Mouse (Mus musculus): Measurements from ENCODE around the gene Dirc2. TPM values are rescaled to one million over a fixed set of nuclear protein-coding genes. Genes with fewer than 3 reads are reported as not detected.

Dirc2 gene
- polyA plus RNA-seq, 1 experiment = 35.1 TPM

DNA sequence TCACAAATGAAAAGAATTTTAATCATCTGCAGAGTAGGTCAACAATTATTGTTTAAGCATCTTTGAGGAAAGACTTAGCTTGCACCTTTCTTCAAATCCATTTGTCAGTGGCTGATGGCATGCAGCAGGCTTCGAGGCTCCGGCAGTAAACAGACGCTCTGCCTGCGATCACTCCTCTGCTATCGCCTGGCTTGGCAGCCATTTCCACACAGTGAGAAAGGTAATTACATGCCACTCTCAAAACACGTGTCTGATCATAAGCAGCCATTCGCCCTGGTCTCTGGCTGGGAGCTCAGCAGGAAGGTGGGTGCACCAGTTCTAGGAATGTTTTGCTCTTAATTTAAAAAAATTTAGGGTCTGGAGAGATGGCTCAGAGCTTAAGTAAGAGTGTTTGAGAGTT lies 58.2 kb downstream of the Dirc2 start:
- H3K27ac ChIP-seq (ENCODE audit: insufficient read depth, low read depth, low read length) = no peak overlapping the region
- no peak for DNase-seq

DNA sequence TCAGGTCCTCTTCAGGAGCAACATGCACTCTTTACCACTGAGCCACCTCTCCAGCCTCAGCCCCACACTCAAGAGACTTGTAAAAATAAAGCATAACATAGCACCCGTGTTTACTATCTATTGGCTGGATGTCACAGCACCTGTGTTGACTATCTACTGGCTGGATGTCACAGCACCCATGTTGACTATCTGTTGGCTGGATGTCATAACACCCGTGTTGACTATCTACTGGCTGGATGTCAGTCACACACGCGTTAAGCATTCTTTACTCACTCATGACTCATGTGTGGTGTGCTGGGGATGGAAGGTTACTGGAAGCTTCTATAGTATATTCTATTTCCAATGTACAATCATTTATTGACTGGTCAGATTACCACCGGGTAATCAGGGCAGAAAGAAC lies 62.2 kb downstream of the Dirc2 start:
- DNase-seq = no peak
- no peaks in the 10 kb centered on the region for H3K4me1 ChIP-seq (ENCODE audit: control insufficient read depth, insufficient read depth, low read length)
- TF ChIP-seq CTCF (conservative IDR thresholded peaks at IDR 0.05; ENCODE audit: insufficient read depth, insufficient read length, low read depth, low read length) (no peak), POLR2A (IDR thresholded peaks at IDR 0.05; ENCODE audit: low read depth, low read length) (no peak)
- no peak overlapping the region for H3K4me3 ChIP-seq (ENCODE audit: insufficient read depth, low read depth, low read length)
- WGBS = 92% methylated on average over 5 of the region's 5 CpGs
- no peaks in the 10 kb centered on the region; the same call in none of the 2 replicates for H3K36me3 ChIP-seq (ENCODE audit: control insufficient read depth, insufficient read depth, low read length)
- H3K27ac ChIP-seq (ENCODE audit: insufficient read depth, low read depth, low read length) = no peak overlapping the region
- no peaks in the 10 kb centered on the region for H3K27me3 ChIP-seq (replicated peaks; ENCODE audit: control insufficient read depth, insufficient read depth, low read length)

More for the DNA sequence above, 58.2 kb downstream of the Dirc2 start:
- Histone ChIP-seq H3K4me1 (ENCODE audit: control insufficient read depth, insufficient read depth, low read length) (no peaks in the 10 kb centered on the region), H3K36me3 (ENCODE audit: control insufficient read depth, insufficient read depth, low read length) (no peaks in the 10 kb centered on the region; the same call in none of the 2 replicates), H3K27me3 (replicated peaks; ENCODE audit: control insufficient read depth, insufficient read depth, low read length) (no peaks in the 10 kb centered on the region), H3K4me3 (ENCODE audit: insufficient read depth, low read depth, low read length) (no peak overlapping the region)
- WGBS = 80% methylated on average over 7 of the region's 7 CpGs
- no peak for TF ChIP-seq POLR2A (IDR thresholded peaks at IDR 0.05; ENCODE audit: low read depth, low read length)

- no peaks in the 10 kb centered on the region; the same call in none of the 2 replicates for H3K36me3 ChIP-seq (ENCODE audit: control insufficient read depth, insufficient read depth, low read length)
- no peaks in the 10 kb centered on the region for H3K27me3 ChIP-seq (replicated peaks; ENCODE audit: control insufficient read depth, insufficient read depth, low read length)
- 80% methylated on average over 14 of the region's 14 CpGs for WGBS
- TF ChIP-seq CTCF (conservative IDR thresholded peaks at IDR 0.05; ENCODE audit: insufficient read depth, insufficient read length, low read depth, low read length) = no peak
- no peak for TF ChIP-seq POLR2A (IDR thresholded peaks at IDR 0.05; ENCODE audit: low read depth, low read length)
- DNase-seq = no peak
- H3K27ac ChIP-seq (ENCODE audit: insufficient read depth, low read depth, low read length) = no peak overlapping the region
- H3K4me1 ChIP-seq (ENCODE audit: control insufficient read depth, insufficient read depth, low read length) = no peaks in the 10 kb centered on the region
- H3K4me3 ChIP-seq (ENCODE audit: insufficient read depth, low read depth, low read length) = no peak overlapping the region
Observed at GRCm38 (mm10) chr16:35704796-35705195, 64.4 kb downstream of the Dirc2 start.

- H3K27ac ChIP-seq (ENCODE audit: insufficient read depth, low read depth, low read length) = no peak overlapping the region
- no peak for TF ChIP-seq POLR2A (IDR thresholded peaks at IDR 0.05; ENCODE audit: low read depth, low read length)
- no peak for TF ChIP-seq CTCF (conservative IDR thresholded peaks at IDR 0.05; ENCODE audit: insufficient read depth, insufficient read length, low read depth, low read length)
- no peak overlapping the region for H3K4me3 ChIP-seq (ENCODE audit: insufficient read depth, low read depth, low read length)
- no peaks in the 10 kb centered on the region; the same call in 1 of the 2 replicates for H3K36me3 ChIP-seq (ENCODE audit: control insufficient read depth, insufficient read depth, low read length)
- H3K4me1 ChIP-seq (ENCODE audit: control insufficient read depth, insufficient read depth, low read length) = no peaks in the 10 kb centered on the region
- H3K27me3 ChIP-seq (replicated peaks; ENCODE audit: control insufficient read depth, insufficient read depth, low read length) = no peaks in the 10 kb centered on the region
- DNase-seq = no peak
- WGBS = 64% methylated on average over 16 of the region's 16 CpGs
Observed at GRCm38 (mm10) chr16:35703763-35704679, 65.1 kb downstream of the Dirc2 start.

DNA sequence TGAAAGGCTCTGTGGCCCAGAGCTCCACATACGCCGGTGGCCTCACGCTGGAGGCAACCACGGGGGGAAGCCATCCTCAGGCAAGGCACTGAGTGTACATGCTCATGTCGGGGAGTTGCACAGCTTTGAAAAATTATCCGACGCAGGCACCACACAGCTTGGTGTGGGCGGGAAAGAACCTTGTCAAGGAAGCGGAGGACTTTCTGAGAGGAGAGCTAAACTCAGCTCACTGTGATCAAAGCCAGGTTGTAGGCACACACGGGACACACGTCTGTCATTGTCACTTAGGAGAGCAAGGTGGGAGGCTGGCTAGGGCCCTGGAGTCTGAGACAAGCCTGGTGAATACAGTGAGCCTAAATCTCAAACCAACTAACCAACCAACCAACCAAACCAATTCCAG lies 67.3 kb downstream of the Dirc2 start:
- Histone ChIP-seq H3K36me3 (ENCODE audit: control insufficient read depth, insufficient read depth, low read length) (no peaks in the 10 kb centered on the region), H3K4me1 (ENCODE audit: control insufficient read depth, insufficient read depth, low read length) (no peaks in the 10 kb centered on the region), H3K27ac (ENCODE audit: insufficient read depth, low read depth, low read length) (no peak overlapping the region), H3K4me3 (ENCODE audit: insufficient read depth, low read depth, low read length) (no peak overlapping the region), H3K27me3 (replicated peaks; ENCODE audit: control insufficient read depth, insufficient read depth, low read length) (no peaks in the 10 kb centered on the region)
- no peak for DNase-seq
- 81% methylated on average over 11 of the region's 11 CpGs for WGBS
- TF ChIP-seq CTCF (conservative IDR thresholded peaks at IDR 0.05; ENCODE audit: insufficient read depth, insufficient read length, low read depth, low read length) = no peak
- no peak for TF ChIP-seq POLR2A (IDR thresholded peaks at IDR 0.05; ENCODE audit: low read depth, low read length)

GRCm38 (mm10) chr16:35696103-35696502 lies 73.1 kb downstream of the Dirc2 start:
- TF ChIP-seq CTCF (conservative IDR thresholded peaks at IDR 0.05; ENCODE audit: insufficient read depth, insufficient read length, low read depth, low read length) (no peak), POLR2A (IDR thresholded peaks at IDR 0.05; ENCODE audit: low read depth, low read length) (no peak)
- Histone ChIP-seq H3K36me3 (ENCODE audit: control insufficient read depth, insufficient read depth, low read length) (no peaks in the 10 kb centered on the region), H3K27me3 (replicated peaks; ENCODE audit: control insufficient read depth, insufficient read depth, low read length) (no peaks in the 10 kb centered on the region), H3K27ac (ENCODE audit: insufficient read depth, low read depth, low read length) (no peak overlapping the region), H3K4me1 (ENCODE audit: control insufficient read depth, insufficient read depth, low read length) (no peaks in the 10 kb centered on the region), H3K4me3 (ENCODE audit: insufficient read depth, low read depth, low read length) (no peak overlapping the region)
- 73% methylated on average over 2 of the region's 2 CpGs for WGBS
- DNase-seq = no peak

DNA sequence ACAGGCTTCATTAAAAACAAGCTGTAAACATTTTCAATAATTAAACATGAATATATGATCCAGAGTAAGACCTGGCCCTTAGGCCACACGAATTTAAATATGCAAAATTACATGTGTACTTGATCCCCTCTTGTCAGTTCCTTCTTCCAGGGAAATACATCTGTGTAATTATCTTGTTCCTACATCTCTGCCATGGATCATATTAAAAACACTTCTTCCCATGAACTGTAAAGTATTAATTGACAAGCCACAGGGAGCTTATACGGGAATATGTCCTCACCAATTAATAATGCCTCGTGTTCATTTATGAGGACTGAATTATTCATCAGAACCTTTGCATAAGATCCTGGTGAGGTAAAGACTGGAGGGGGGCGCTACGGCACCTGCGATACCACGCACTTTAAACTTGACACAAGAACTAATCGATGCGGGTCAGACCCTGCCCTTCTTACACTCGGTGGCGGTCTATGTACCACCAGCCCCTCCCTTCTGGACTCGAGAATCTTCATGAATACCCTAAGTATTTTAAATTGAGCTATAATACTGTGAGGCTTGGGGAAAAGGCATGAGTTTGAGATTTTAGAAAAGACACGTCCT lies 74.8 kb downstream of the Dirc2 start:
- no peak for DNase-seq
- Histone ChIP-seq H3K36me3 (ENCODE audit: control insufficient read depth, insufficient read depth, low read length) (no peaks in the 10 kb centered on the region), H3K27me3 (replicated peaks; ENCODE audit: control insufficient read depth, insufficient read depth, low read length) (no peaks in the 10 kb centered on the region), H3K4me3 (ENCODE audit: insufficient read depth, low read depth, low read length) (no peak overlapping the region), H3K27ac (ENCODE audit: insufficient read depth, low read depth, low read length) (no peak overlapping the region), H3K4me1 (ENCODE audit: control insufficient read depth, insufficient read depth, low read length) (no peaks in the 10 kb centered on the region)
- TF ChIP-seq POLR2A (IDR thresholded peaks at IDR 0.05; ENCODE audit: low read depth, low read length) (no peak), CTCF (conservative IDR thresholded peaks at IDR 0.05; ENCODE audit: insufficient read depth, insufficient read length, low read depth, low read length) (no peak)
- WGBS = 93% methylated on average over 13 of the region's 13 CpGs
